Mouse (Mus musculus) activated CD4-positive, CD25-positive, alpha-beta regulatory T cell, adult 4 months (primary cell): ENCODE results near the gene Ubap2l. TPM values are rescaled to one million over a fixed set of nuclear protein-coding genes. Genes with fewer than 3 reads are reported as not detected.
A peak's percentile ranks its signal among the peaks of the same experiment; 100 is the strongest.

Source experiments
- ATAC-seq: one replicate; pipeline ENCODE4 v1.8.0; 2017
- polyA plus RNA-seq, 2 experiments: library from polyadenylated mRNA; unstranded; fragments of 100-300 nt; shearing (Covaris generic); gene quantifications; one replicate each; pipeline ENCODE4 v1.2.1; 2017

Gene Ubap2l
- 100 to 1,000 TPM; 189 to 209 TPM for polyA plus RNA-seq

DNA sequence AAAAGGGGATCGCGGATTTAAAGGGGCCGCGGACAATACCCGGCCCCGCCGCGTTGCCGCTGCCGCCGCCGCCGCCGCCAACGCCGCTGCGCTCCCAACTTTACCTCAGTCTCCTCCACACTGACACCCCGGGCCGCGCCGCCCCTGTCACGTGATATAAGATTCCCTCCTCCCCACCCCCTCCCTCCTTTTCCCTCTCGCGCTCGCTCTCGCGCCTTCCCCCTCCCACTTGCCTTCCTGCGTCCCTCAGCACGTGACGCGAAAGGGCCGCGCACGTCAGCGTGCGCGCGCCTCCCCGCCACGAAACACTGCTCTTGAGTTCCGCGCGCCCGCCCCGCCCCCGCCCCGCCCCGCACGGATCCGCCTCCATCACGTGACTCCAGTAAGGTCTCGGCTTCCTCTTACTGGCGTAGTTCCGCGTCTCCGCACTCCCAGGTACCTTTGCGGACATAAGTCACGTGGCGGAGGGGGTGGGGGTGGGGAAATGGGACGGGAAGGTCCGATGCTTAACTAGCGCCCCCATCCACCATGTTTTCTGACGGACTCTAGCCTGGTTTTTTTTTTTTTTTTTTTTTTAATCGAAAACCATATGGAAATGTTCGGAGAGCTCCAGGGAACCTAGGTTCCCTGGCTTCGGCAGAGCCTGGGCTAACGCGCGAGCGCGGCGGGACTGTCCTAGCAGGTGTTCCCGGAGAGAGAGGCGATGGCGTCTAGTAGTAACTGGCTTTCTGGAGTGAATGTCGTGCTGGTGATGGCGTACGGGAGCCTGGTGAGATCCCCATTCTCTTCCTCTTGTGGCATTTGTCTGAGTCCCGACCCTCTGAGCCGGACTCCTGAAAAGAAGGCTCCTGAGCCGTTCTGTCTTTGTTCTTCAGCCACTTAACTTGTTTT is at the start of gene Ubap2l:
TSS of gene Ubap2l (minus strand) at position 278 of the 891 bp plus-strand sequence.
- ATAC-seq = peak; percentile 81

DNA sequence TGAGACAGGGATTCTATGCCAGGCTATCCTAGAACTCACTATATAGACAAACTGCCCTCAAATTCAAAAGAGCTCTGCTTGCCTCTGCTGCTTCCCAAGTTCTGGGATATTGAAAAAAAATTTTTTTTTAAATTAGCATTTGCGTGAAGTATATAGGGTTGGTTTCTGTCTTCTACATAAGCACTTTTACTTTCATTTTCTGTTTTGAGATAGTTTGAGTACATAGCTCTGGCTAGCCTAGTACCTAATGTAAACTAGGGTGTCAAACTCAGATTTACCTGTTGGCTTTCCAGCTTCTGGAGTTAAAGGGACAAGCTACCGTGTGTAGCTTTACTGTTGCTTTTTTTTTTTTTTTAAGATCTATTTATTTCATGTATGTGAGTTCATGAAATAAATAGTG is 49.2 kb upstream of the Ubap2l start:
- ATAC-seq = peak; percentile 74

GRCm38 (mm10) chr3:90101010-90101409 is 48.6 kb upstream of the Ubap2l start:
- no peak for ATAC-seq

DNA sequence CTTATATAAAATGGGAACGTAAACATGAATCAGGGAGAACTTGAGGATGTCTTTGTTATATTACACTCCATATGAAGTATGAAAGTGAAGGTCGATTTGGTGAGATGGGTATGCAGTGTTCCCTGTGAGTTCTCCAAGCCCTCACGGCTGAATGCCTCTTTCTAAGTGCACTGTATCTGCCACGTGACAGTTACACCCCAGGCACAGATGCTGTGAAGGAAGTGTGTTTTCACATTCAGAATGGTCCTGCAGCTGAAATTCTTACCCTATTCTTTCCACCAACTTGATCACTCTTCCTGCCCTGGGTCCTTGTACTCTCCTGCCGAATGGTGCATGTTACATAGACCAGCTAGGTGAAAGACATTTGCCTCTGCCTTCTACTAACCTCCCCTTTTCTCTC is 45.5 kb upstream of the Ubap2l start:
- no peak for ATAC-seq

DNA sequence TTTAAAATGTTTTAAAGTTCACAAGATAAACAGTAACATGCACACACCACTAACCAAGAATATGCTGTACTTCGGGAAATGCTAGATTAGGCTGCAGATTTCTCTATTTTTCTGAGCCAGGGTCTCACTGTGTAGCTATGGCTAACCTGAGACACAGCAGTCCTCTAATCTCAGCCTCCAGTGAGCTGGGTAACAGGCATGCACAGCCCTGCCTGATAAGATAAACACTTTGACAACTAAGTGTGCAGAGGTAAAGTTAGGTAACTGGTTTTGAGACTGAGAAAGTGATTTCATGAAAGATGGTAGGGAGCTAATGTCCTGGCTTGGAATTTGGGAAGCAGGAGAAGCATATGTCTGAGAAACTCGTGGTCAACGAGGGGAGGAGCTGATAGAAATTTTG is 42.0 kb upstream of the Ubap2l start:
- ATAC-seq = no peak

DNA sequence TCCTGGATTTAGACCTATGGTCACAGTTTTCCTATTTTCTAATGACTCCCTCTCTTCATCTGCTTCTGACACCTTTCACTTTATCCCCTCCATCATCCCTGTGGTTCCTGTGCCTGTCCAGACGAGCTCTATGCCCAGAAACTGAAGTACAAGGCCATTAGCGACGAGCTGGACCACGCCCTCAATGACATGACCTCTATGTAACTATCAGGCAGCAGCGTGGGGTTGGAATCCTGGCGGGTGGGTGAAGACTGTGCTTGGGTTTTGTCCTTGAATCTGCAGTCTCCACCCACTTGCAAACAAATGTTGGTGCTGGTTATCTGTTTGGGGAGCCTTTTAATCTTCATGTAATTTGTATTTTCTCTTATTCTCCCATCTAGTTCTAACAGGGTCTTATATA is 38.5 kb upstream of the Ubap2l start:
- no peak for ATAC-seq

DNA sequence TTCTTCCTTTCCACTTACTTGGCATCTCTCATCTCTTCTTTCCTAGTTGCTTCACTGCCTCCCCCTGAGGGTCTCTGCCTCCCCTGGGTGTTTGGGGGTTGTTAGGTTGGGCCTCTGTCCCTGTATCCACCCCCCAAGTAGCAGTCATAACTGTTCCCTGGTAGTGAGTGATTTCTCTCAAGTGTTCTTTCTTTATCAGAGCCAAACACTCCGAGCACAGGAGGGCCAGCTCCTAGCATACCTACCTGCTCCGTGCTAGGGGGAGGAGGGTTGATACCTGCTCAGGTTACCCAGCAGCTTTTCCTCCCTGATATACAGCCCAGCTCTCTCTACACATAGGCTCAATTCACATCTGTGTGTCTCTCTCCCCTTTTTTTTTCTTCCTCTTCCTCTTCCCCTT is 36.2 kb upstream of the Ubap2l start:
- ATAC-seq = no peak

- ATAC-seq = peak; percentile 27
These were observed 33.6 kb upstream of the Ubap2l start for GRCm38 (mm10) chr3:90086068-90086467.

- no peak for ATAC-seq
These were observed 32.9 kb upstream of the Ubap2l start for GRCm38 (mm10) chr3:90085281-90085680.

GRCm38 (mm10) chr3:90084790-90085189 is 32.4 kb upstream of the Ubap2l start:
- ATAC-seq = no peak

- no peak for ATAC-seq
These were observed 31.4 kb upstream of the Ubap2l start for GRCm38 (mm10) chr3:90083698-90084324.

DNA sequence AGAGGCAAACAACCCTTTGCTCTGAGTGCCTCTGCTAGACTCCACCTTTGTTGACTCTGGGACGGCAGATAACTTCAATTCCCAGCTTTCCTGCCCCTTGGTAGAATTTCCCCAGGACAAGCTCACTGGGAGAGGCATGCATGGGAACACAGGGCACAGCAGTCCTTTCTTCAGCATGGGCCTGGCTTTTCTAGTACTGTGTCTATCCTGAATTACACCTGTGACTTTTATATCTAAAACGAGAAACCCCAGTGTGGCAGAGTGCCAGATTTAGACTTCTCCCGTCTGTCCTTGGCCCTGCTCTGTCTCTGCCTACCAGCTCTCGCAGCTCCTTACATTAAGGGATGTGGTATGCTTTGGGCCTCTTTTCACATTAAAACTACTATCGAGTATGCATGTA is 30.6 kb upstream of the Ubap2l start:
- no peak for ATAC-seq

DNA sequence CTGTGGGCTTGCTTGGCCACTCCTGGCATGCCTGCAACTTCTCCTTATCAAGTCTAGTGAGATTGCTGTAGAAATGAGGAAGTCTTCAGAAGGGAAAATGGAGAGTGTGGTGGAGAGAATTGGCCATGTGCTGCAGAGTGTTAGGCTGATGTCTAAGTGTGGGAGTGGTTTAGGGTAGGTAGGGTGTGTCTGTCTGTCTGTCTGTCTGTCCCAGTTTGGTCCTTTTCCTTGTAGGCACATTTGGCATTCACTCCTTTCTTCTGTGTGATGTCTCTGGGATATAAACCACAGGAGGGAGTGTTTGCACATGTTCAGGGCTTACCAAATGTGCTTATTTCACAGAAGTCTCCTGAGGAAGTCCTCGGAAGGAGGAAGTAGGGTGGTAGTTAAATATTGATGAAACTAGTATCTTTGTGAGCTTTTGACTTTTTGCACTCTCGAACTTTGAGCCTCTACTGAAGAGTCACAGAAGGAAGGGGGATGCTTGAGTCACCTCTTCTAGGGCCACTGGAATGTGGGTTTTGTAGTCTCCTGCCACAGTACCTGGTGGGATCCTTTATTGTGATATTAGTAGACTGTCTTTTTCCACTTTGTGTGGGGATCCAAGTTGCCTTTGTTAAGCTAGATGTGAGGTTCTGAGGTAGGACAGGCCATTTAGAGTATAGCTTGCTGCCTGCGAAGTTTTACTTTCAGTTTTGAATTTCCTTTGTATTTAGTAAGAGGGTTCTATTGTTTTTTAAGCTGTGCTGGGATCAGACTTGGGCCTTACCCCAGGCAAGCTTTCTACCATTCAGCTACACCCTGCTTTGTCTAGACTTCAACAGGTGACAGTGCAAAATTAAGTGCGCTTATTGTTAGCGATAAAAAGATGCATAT is 29.2 kb upstream of the Ubap2l start:
- no peak for ATAC-seq

- no peak for ATAC-seq
These were observed 28.1 kb upstream of the Ubap2l start for GRCm38 (mm10) chr3:90080498-90080863.

DNA sequence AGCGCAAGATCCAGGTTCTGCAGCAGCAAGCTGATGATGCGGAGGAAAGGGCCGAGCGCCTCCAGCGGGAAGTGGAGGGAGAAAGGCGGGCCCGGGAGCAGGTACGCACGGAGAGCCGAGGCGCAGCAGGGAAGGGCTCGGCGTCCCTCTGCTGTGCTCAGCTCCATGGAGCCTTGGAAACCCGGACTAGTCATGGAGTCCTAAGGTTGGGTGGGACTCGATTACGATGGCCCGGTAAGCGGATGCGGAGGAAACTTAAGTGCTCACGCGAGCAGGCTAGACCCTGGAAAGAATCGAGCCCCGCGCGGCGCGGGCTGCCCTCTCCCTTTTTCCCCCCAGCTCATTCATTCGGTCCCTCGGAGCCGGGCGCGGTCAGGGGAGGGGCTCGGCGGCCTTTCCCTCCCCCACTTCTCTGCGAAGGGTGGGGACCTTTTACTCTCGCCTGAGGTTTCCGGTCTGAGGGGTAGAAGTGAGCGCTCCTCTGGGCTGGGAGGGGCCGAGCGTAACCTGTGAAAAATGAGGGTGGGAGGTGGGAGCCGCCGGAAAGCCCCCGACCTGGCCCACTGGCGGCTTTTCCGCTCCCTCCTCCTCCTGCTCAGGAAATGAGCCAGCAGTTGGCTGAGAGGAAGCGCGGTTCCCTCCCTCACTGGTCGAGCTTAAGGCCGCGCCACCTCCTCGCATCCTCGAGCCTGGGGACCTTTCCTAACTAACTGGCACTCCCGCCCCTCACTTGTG is 27.5 kb upstream of the Ubap2l start:
- ATAC-seq = peak; percentile 78

- ATAC-seq = peak; percentile 63
These were observed 26.8 kb upstream of the Ubap2l start for GRCm38 (mm10) chr3:90079133-90079762.

- no peak for ATAC-seq
These were observed 25.8 kb upstream of the Ubap2l start for GRCm38 (mm10) chr3:90078224-90078623.

DNA sequence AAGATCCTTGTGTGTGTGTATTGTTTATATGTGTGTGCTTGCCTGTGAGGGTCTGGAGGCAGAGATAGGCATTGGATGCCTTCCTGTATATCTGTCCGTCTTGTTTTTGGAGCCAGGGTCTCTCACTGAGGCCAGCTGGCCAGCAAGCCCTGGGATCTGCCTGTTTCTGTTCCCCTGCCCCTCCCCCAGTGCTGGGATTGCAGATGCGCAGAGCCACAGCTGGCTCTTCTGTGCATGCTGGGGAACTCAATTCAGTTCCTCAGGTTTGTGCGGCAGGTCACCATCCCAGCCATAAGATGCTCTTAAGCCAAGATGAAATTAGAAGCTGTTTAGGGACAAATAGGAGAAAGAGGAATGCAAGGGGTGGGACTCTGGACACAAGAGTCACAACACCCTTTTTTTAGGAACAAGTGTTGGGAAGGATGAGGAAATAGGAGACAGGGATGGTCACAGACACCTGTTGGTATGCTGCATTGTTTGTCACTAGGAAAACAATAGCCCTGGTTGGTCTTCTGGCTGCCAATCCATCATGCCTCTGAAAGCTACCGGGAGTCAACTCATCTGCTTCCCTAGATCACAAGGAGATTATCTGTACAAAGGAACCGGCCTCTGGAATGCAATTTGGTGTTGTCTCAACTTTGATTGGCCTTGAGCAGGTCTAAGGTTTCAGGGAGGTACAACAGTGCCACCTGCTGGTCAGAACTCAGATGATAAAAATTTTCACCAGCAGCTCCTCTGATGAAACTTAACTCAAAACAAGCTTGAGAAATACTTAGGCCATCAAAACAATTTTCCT is 24.7 kb upstream of the Ubap2l start:
- ATAC-seq = no peak

GRCm38 (mm10) chr3:90072294-90072693 is 19.9 kb upstream of the Ubap2l start, which contains the start of gene Tpm3:
Gene Tpm3 (plus strand): TSS chr3:90072649.
- no peak for ATAC-seq

- ATAC-seq = no peak
These were observed 17.3 kb upstream of the Ubap2l start for GRCm38 (mm10) chr3:90069688-90070087.

GRCm38 (mm10) chr3:90067851-90068250 is 15.4 kb upstream of the Ubap2l start:
- no peak for ATAC-seq
